Comparison of ENCODE assay signal across 21 mouse cellular contexts in the genomic region with DNA sequence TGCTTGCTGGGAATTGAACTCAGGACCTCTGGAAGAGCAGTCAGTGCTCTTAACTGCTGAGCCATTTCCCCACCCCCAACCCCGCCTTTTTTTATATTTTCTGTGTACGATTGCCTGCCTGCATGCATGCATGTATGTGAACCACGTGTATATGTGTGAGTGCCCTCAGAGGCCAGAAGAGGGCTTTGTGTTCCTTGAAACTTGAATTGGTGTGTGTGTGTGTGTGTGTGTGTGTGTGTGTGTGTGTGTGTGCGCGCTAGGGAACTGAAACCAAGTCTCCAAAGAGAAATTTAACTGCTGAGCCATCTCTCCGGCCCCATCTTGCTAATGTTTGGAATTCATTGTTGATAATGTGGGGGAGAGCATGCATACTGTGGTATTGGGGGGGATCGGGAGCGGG. TPM values are rescaled to one million over a fixed set of nuclear protein-coding genes. Genes with fewer than 3 reads are reported as not detected.
"Had no signal": no experiment of that assay in that cellular context is flagged by ENCODE, and none has a peak within 500 bp of the region (broad histone marks: within the 10 kb centered on the region; RNA-seq: fewer than 3 reads in every experiment).

No protein-coding gene starts in this region.

- H3K9ac ChIP-seq: lung, embryonic 14.5 days; midbrain, embryonic 13.5 days; midbrain, embryonic 15.5 days; neural tube, embryonic 12.5 days; stomach, embryonic 15.5 days had no signal

- H3K4me2 ChIP-seq: lung, embryonic 14.5 days; midbrain, embryonic 11.5 days; midbrain, embryonic 13.5 days; midbrain, embryonic 15.5 days; neural tube, embryonic 12.5 days; stomach, embryonic 15.5 days had no signal

- ATAC-seq: midbrain, embryonic 13.5 days; midbrain, embryonic 15.5 days had no signal

- H3K4me1 ChIP-seq: megakaryocyte, embryonic 14.5 days; midbrain, embryonic 13.5 days; midbrain, embryonic 15.5 days; neural tube, embryonic 12.5 days; stomach, embryonic 15.5 days had no signal

- H3K36me3 ChIP-seq: midbrain, embryonic 13.5 days; midbrain, embryonic 15.5 days; neural tube, embryonic 12.5 days; stomach, embryonic 15.5 days had no signal

- H3K4me3 ChIP-seq: megakaryocyte, embryonic 14.5 days; midbrain, embryonic 13.5 days; midbrain, embryonic 15.5 days; neural tube, embryonic 12.5 days; stomach, embryonic 15.5 days had no signal

- DNase-seq: lung, adult 18-20 months; lung, embryonic 14.5 days; lung, postnatal 10 days; lung, postnatal 4 days; right cerebral cortex, postnatal 14 days; thymus, adult 2 months; thymus, postnatal 25 days; thymus, postnatal 4 days had no signal

- H3K27ac ChIP-seq: midbrain, embryonic 13.5 days; midbrain, embryonic 15.5 days; neural tube, embryonic 12.5 days; stomach, embryonic 15.5 days; stomach, postnatal 0 days had no signal

- H3K9me3 ChIP-seq: midbrain, embryonic 15.5 days; neural tube, embryonic 12.5 days; stomach, embryonic 15.5 days had no signal

RNA-seq across cellular contexts. Expression of a gene that starts 15.2 kb away (rescaled TPM):
- total RNA-seq: monocyte, adult 5-6 weeks; neutrophil, adult 5-6 weeks had no signal
- polyA plus RNA-seq: lung, embryonic 14.5 days; lung, embryonic 16.5 days; neural tube, embryonic 12.5 days; neural tube, embryonic 14.5 days; spleen, adult 2 months; stomach, postnatal 0 days; thymus, adult 2 months; urinary bladder, adult 2 months had no signal
